Mouse (Mus musculus): ENCODE data around the gene Gmeb1.
"Not testable (repeated sequence)": the region's sequence is repeated elsewhere in the genome, so short reads cannot be mapped to it uniquely, and the experiment has no call there.

Gene Gmeb1

GRCm38 (mm10) chr4:132261514-132262357 lies at the start of gene Gmeb1:
Gene Gmeb1, minus strand, starts transcription at chr4:132261602.
- DNase-seq (ENCODE audit: low spot score) = peak; percentile 77

- DNase-seq (ENCODE audit: low spot score) = peak; percentile 63
Observed at GRCm38 (mm10) chr4:132309849-132310472, 48.6 kb upstream of the Gmeb1 start.

GRCm38 (mm10) chr4:132309140-132309848 lies 47.9 kb upstream of the Gmeb1 start:
- no peak for DNase-seq (ENCODE audit: low spot score)

- DNase-seq (ENCODE audit: low spot score) = peak; percentile 91
Observed at GRCm38 (mm10) chr4:132308437-132309139, 47.2 kb upstream of the Gmeb1 start.

- DNase-seq (ENCODE audit: low spot score) = no peak
Observed at GRCm38 (mm10) chr4:132306004-132306403, 44.6 kb upstream of the Gmeb1 start.

GRCm38 (mm10) chr4:132305276-132305675 lies 43.9 kb upstream of the Gmeb1 start:
- no peak for DNase-seq (ENCODE audit: low spot score)

GRCm38 (mm10) chr4:132303484-132303883 lies 42.1 kb upstream of the Gmeb1 start:
- not testable (repeated sequence) for DNase-seq (ENCODE audit: low spot score)

GRCm38 (mm10) chr4:132302939-132303479 lies 41.6 kb upstream of the Gmeb1 start, which contains the start of gene Rab42:
Gene Rab42, minus strand, starts transcription at chr4:132303385.
- DNase-seq (ENCODE audit: low spot score) = peak; percentile 59

- no peak for DNase-seq (ENCODE audit: low spot score)
Observed at GRCm38 (mm10) chr4:132301965-132302938, 40.9 kb upstream of the Gmeb1 start.

GRCm38 (mm10) chr4:132301486-132301885 lies 40.1 kb upstream of the Gmeb1 start:
- DNase-seq (ENCODE audit: low spot score) = no peak

GRCm38 (mm10) chr4:132299849-132300248 lies 38.4 kb upstream of the Gmeb1 start:
- no peak for DNase-seq (ENCODE audit: low spot score)

GRCm38 (mm10) chr4:132295696-132296390 lies 34.4 kb upstream of the Gmeb1 start:
- DNase-seq (ENCODE audit: low spot score) = no peak

GRCm38 (mm10) chr4:132293682-132294240 lies 32.4 kb upstream of the Gmeb1 start:
- no peak for DNase-seq (ENCODE audit: low spot score)

- DNase-seq (ENCODE audit: low spot score) = peak; percentile 43
Observed at GRCm38 (mm10) chr4:132292988-132293387, 31.6 kb upstream of the Gmeb1 start.

GRCm38 (mm10) chr4:132291624-132292335 lies 30.4 kb upstream of the Gmeb1 start:
- DNase-seq (ENCODE audit: low spot score) = no peak

GRCm38 (mm10) chr4:132291056-132291455 lies 29.7 kb upstream of the Gmeb1 start:
- no peak for DNase-seq (ENCODE audit: low spot score)

- not testable (repeated sequence) for DNase-seq (ENCODE audit: low spot score)
Observed at GRCm38 (mm10) chr4:132288840-132289239, 27.4 kb upstream of the Gmeb1 start.

GRCm38 (mm10) chr4:132275949-132276348 lies 14.5 kb upstream of the Gmeb1 start:
- DNase-seq (ENCODE audit: low spot score) = no peak
